Mouse (Mus musculus) embryonic fibroblast, embryonic 13.5 days (primary cell): ENCODE measurements at regions not wholly inside any gene's neighbourhood (a gene's known extent, or its start where the extent isn't known, plus 50 kb on each side); places are given as distances from the start of the nearest gene placed in this dataset.

Experiments used
- CTCF ChIP-seq: IDR thresholded peaks from 2 replicates; pipeline ENCODE4 v1.5.1; 2011; ENCODE audit warnings: mild to moderate bottlenecking, control low read depth, low read length, moderate library complexity, borderline replicate concordance; ENCODE audit not compliant: insufficient read depth
- POLR2A ChIP-seq: IDR thresholded peaks from 2 replicates; pipeline ENCODE4 v1.6.1; 2011; ENCODE audit warnings: low read depth, mild to moderate bottlenecking, control low read depth, low read length, moderate library complexity

DNA sequence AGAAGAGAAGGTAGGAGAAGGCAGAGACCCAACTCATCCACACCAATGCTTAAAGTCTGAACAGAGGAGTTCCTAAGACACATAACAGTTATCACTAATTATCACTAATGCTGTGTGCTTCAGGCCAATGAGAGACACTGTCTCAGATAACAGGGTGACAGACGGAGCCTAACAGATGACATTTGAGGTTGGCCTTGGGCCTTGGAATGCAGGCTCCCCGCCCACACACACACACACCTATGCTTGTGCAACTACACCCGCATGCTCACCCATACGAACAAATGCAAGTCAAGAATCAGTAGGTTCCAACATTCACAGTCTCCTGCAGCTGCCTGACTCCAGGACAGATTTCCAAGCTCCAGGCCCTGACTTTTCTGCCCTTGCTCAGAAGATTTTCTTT is 100.0 kb downstream of the Akap11 start:
- TF ChIP-seq CTCF = no peak
- no peak for TF ChIP-seq POLR2A
